Mouse (Mus musculus) megakaryocyte, embryonic 14.5 days (primary cell): ENCODE results near the gene Sapcd1. TPM values are rescaled to one million over a fixed set of nuclear protein-coding genes. Genes with fewer than 3 reads are reported as not detected.
A peak's percentile ranks its signal among the peaks of the same experiment; 100 is the strongest.
"Not testable (repeated sequence)": the region's sequence is repeated elsewhere in the genome, so short reads cannot be mapped to it uniquely, and the experiment has no call there.

Source experiments
- H3K27me3 ChIP-seq: replicated peaks from 2 replicates; pipeline ENCODE3; 2012; ENCODE audit warnings: inconsistent platforms
- H3K36me3 ChIP-seq: replicated peaks from 2 replicates; pipeline ENCODE3; 2012; ENCODE audit warnings: low read length, inconsistent platforms, mixed read lengths
- H3K4me1 ChIP-seq: 2 replicates; pipeline ENCODE4 v1.6.1; 2012; ENCODE audit warnings: inconsistent platforms
- H3K4me3 ChIP-seq: replicated peaks from 2 replicates; pipeline ENCODE3; 2012; ENCODE audit warnings: moderate library complexity, mild to moderate bottlenecking, inconsistent platforms
- H3K9me3 ChIP-seq: 2 replicates; pipeline ENCODE4 v1.6.1; 2012; ENCODE audit warnings: inconsistent platforms
- FLI1 ChIP-seq: IDR thresholded peaks from 2 replicates; pipeline ENCODE4 v1.6.1; 2012; ENCODE audit warnings: low read length, inconsistent platforms, mixed read lengths
- GATA1 ChIP-seq: IDR thresholded peaks from 3 replicates; pipeline ENCODE4 v1.6.1; 2012; ENCODE audit warnings: mixed read lengths, low read length, inconsistent platforms, borderline replicate concordance
- polyA plus RNA-seq: library from polyadenylated mRNA; stranded (reverse); fragments of >175 nt; gene quantifications from 2 replicates; pipeline ENCODE4 v1.2.3, GENCODE M21; 2012; ENCODE audit warnings: low replicate concordance; ENCODE audit not compliant: insufficient read depth

Gene Sapcd1
- polyA plus RNA-seq, 1 experiment, result 5.4 TPM

- Histone ChIP-seq H3K27me3 (no peaks in the 10 kb centered on the region), H3K4me3 (peak within 1 kb of the TSS; percentile 93), H3K36me3 (peaks cover 8% of the 10 kb centered on the region), H3K4me1 (peaks cover 69% of the 10 kb centered on the region), H3K9me3 (no peaks in the 10 kb centered on the region)
- no peak for TF ChIP-seq GATA1
- TF ChIP-seq FLI1, result peak; percentile 89; the same call in 1 of the 2 replicates
These were observed 19.1 kb upstream of the Sapcd1 start, which contains the start of gene Msh5 for GRCm38 (mm10) chr17:35046681-35047455. Gene Msh5 (minus strand): TSS chr17:35046745.

GRCm38 (mm10) chr17:35045807-35046680 lies 18.2 kb upstream of the Sapcd1 start:
- Histone ChIP-seq H3K4me1 (peaks cover 74% of the 10 kb centered on the region), H3K9me3 (no peaks in the 10 kb centered on the region), H3K27me3 (no peaks in the 10 kb centered on the region), H3K4me3 (peak overlapping the region; percentile 93), H3K36me3 (peaks cover 7% of the 10 kb centered on the region)
- TF ChIP-seq FLI1, result no peak
- TF ChIP-seq GATA1, result no peak

- TF ChIP-seq FLI1 (no peak), GATA1 (no peak)
- Histone ChIP-seq H3K4me3 (peak overlapping the region; percentile 93), H3K27me3 (no peaks in the 10 kb centered on the region), H3K4me1 (peaks cover 77% of the 10 kb centered on the region), H3K9me3 (no peaks in the 10 kb centered on the region), H3K36me3 (peaks cover 10% of the 10 kb centered on the region)
These were observed 17.3 kb upstream of the Sapcd1 start for GRCm38 (mm10) chr17:35044904-35045806.

- Histone ChIP-seq H3K27me3 (no peaks in the 10 kb centered on the region), H3K4me1 (peaks cover 83% of the 10 kb centered on the region), H3K9me3 (no peaks in the 10 kb centered on the region), H3K4me3 (no peak overlapping the region), H3K36me3 (peaks cover 12% of the 10 kb centered on the region)
- no peak for TF ChIP-seq FLI1
- TF ChIP-seq GATA1, result no peak
These were observed 16.0 kb upstream of the Sapcd1 start for GRCm38 (mm10) chr17:35043794-35044193.

GRCm38 (mm10) chr17:35039121-35039873 lies 11.5 kb upstream of the Sapcd1 start:
- no peak for TF ChIP-seq GATA1
- no peak for TF ChIP-seq FLI1
- H3K27me3 ChIP-seq, result no peaks in the 10 kb centered on the region
- H3K36me3 ChIP-seq, result peaks cover 26% of the 10 kb centered on the region
- H3K4me3 ChIP-seq, result no peak overlapping the region
- H3K4me1 ChIP-seq, result peaks cover 54% of the 10 kb centered on the region
- H3K9me3 ChIP-seq, result peaks cover 5% of the 10 kb centered on the region; the same call in 1 of the 2 replicates

GRCm38 (mm10) chr17:35034896-35035295 lies 7.1 kb upstream of the Sapcd1 start:
- H3K36me3 ChIP-seq, result peaks cover 34% of the 10 kb centered on the region
- TF ChIP-seq FLI1 (no peak), GATA1 (no peak)
- no peaks in the 10 kb centered on the region for H3K27me3 ChIP-seq
- peaks cover 61% of the 10 kb centered on the region for H3K4me1 ChIP-seq
- no peak overlapping the region for H3K4me3 ChIP-seq
- peaks cover 5% of the 10 kb centered on the region; the same call in 1 of the 2 replicates for H3K9me3 ChIP-seq

- peaks cover 62% of the 10 kb centered on the region for H3K4me1 ChIP-seq
- H3K36me3 ChIP-seq, result peaks cover 43% of the 10 kb centered on the region
- not testable (repeated sequence) for H3K9me3 ChIP-seq, H3K4me3 ChIP-seq, H3K27me3 ChIP-seq
These were observed 5.9 kb upstream of the Sapcd1 start for GRCm38 (mm10) chr17:35033703-35034102.

GRCm38 (mm10) chr17:35032323-35032870 lies 4.6 kb upstream of the Sapcd1 start:
- Histone ChIP-seq H3K4me1 (peaks cover 74% of the 10 kb centered on the region), H3K36me3 (peaks cover 49% of the 10 kb centered on the region), H3K4me3 (no peak overlapping the region), H3K9me3 (no peaks in the 10 kb centered on the region), H3K27me3 (no peaks in the 10 kb centered on the region)
- TF ChIP-seq GATA1 (no peak), FLI1 (no peak)

GRCm38 (mm10) chr17:35031880-35032279 lies 4.1 kb upstream of the Sapcd1 start:
- TF ChIP-seq GATA1, result no peak
- TF ChIP-seq FLI1, result no peak
- H3K4me3 ChIP-seq, result no peak overlapping the region
- peaks cover 78% of the 10 kb centered on the region for H3K4me1 ChIP-seq
- H3K27me3 ChIP-seq, result no peaks in the 10 kb centered on the region
- no peaks in the 10 kb centered on the region for H3K9me3 ChIP-seq
- H3K36me3 ChIP-seq, result peaks cover 49% of the 10 kb centered on the region
